Mouse (Mus musculus): ENCODE measurements around the gene Rapgef5.

DNA sequence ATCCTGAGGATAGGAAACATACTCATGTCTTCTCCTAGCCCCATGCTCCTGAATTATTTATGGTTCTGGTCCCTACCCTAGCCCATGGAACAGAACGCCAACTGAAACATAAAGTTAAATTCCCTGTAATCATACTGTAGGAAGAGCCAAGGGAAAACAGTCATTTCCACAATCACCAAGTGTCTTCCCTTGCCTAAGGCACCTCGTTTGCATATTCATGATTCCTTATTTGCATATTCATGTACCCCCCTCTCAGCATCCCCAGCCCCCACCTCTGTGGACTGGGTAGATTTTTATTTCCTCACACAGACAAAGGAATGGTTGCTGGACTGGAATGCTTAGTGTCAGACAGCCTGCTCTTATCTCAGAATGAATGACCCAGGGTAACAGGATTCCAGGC, 220.6 kb downstream of the Rapgef5 start:
- TF ChIP-seq CTCF (IDR thresholded peaks at IDR 0.05; ENCODE audit: low read depth) (no peak), EP300 (IDR thresholded peaks at IDR 0.05; ENCODE audit: low read depth) (no peak)

All from liver, embryonic 14.5 days (tissue).